Mouse (Mus musculus) brain, embryonic 14.5 days (tissue): ENCODE results near the gene Itga1.

Experiments
- CTCF ChIP-seq: fragments of 200-500 bp; IDR thresholded peaks from 2 replicates; pipeline ENCODE4 v1.5.1; 2012; ENCODE audit warnings: inconsistent platforms, mild to moderate bottlenecking, moderate library complexity, borderline replicate concordance; ENCODE audit not compliant: insufficient read depth, insufficient read length; ENCODE audit errors: extremely low read depth
- POLR2A ChIP-seq: fragments of 200-500 bp; IDR thresholded peaks from 2 replicates; pipeline ENCODE4 v1.6.1; 2012; ENCODE audit warnings: mild to moderate bottlenecking, inconsistent platforms, borderline replicate concordance; ENCODE audit not compliant: poor library complexity, insufficient read depth, insufficient read length, severe bottlenecking; ENCODE audit errors: extremely low read depth

DNA sequence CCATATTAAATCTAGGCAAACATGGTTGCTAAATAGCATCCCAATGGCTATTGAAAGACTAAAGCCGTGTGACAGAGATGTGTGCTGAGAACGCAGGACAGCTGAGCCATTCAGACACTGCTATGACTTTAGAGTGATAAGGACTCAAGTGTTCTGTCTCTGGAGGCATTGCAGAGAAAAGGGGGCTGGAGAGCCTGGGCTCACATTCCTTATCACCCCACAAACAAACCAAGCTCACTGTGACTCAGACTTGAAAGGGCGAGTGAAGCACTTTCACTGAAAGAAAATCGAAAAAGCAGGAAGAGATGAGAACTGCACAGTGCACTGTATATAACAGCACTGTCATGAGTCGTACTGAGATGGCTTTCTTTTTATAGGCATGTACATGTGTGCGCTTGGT is 96.4 kb downstream of the Itga1 start:
- TF ChIP-seq CTCF: no peak
- TF ChIP-seq POLR2A: no peak
